Comparison of ENCODE assay signal across 7 mouse cellular contexts in the genomic region with DNA sequence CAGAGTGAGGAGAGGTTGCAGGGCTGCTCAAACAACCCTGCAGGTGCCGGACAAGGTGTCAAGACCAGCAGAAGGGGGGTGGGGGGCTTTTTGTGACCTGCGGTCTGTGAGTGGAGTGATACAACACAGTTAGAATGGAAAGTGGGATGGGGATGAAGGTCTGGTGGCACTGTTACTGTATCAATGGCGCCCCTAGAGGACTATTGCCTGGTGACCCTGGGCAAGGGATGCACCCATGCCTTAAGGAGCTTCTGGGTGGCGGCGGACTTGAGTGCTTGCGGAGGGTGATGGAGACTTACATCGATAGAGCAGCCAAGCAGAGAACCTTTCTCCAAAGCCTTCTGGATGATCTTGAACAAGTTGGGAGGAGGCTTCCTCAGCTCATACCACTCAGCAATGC. TPM values are rescaled to one million over a fixed set of nuclear protein-coding genes. Genes with fewer than 3 reads are reported as not detected.
A peak's percentile ranks its signal among the peaks of the same experiment; 100 is the strongest.
DNase-seq lines count a peak whose midpoint lies in the region; ATAC-seq and TF ChIP-seq lines count a peak whose summit lies in the region.

No protein-coding gene starts in this region.

- no peak overlapping the region for H3K27ac ChIP-seq in liver, embryonic 14.5 days
- H3K27ac ChIP-seq in forebrain, postnatal 0 days (ENCODE audit: low read depth, low read length) = no peak overlapping the region
- H3K27ac ChIP-seq in neural tube, embryonic 13.5 days (replicated peaks) = peak overlapping the region; percentile 68; the same call in 1 of the 2 replicates

- no peak for DNase-seq in liver, embryonic 14.5 days (ENCODE audit: low read depth in 3 of 3, low spot score in 3 of 3)
- DNase-seq in liver = no peak
- peak; percentile 9 for DNase-seq in brain, embryonic 14.5 days (ENCODE audit: low read depth)
- DNase-seq in forebrain, postnatal 0 days = no peak
- DNase-seq in left cerebral cortex, postnatal 4 days = no peak

- intact Hi-C loops in left cerebral cortex, postnatal 4 days (cut with DNase I) = no loop called here

- no peaks in the 10 kb centered on the region for H3K9me3 ChIP-seq in liver, embryonic 14.5 days (ENCODE audit: control insufficient read depth, low read length)
- no peaks in the 10 kb centered on the region for H3K9me3 ChIP-seq in forebrain, postnatal 0 days (ENCODE audit: low read length)
- H3K9me3 ChIP-seq in neural tube, embryonic 13.5 days = no peaks in the 10 kb centered on the region

- peak; percentile 45 for TF ChIP-seq CTCF in liver, embryonic 14.5 days (IDR thresholded peaks at IDR 0.05; ENCODE audit: low read depth)
- TF ChIP-seq CTCF in brain, embryonic 14.5 days (IDR thresholded peaks at IDR 0.05; ENCODE audit: borderline replicate concordance, extremely low read depth, insufficient read depth, insufficient read length) = peak; percentile 28; the same call in 1 of the 2 replicates
- TF ChIP-seq CTCF in forebrain, postnatal 0 days (IDR thresholded peaks at IDR 0.05; ENCODE audit: low read depth) = peak; percentile 31

- H3K36me3 ChIP-seq in liver, embryonic 14.5 days (replicated peaks; ENCODE audit: control insufficient read depth, insufficient read depth, low read depth) = no peaks in the 10 kb centered on the region
- H3K36me3 ChIP-seq in forebrain, postnatal 0 days (ENCODE audit: insufficient read depth) = peaks cover 42% of the 10 kb centered on the region
- H3K36me3 ChIP-seq in neural tube, embryonic 13.5 days = peaks cover 46% of the 10 kb centered on the region

- no peak overlapping the region for H3K4me3 ChIP-seq in liver, embryonic 14.5 days (ENCODE audit: insufficient read depth in 1 of 2, low read depth in 2 of 2, low read length in 2 of 2)
- H3K4me3 ChIP-seq in forebrain, postnatal 0 days (ENCODE audit: low read depth, low read length) = no peak overlapping the region
- no peak overlapping the region for H3K4me3 ChIP-seq in neural tube, embryonic 13.5 days

- WGBS in liver, embryonic 14.5 days (ENCODE audit: insufficient replicate concordance) = 70% methylated on average over 7 of the region's 7 CpGs
- 80% methylated on average over 7 of the region's 7 CpGs for WGBS in forebrain, postnatal 0 days
- WGBS in neural tube, embryonic 13.5 days = 87% methylated on average over 7 of the region's 7 CpGs

- H3K27me3 ChIP-seq in liver, embryonic 14.5 days (ENCODE audit: control insufficient read depth, insufficient read depth, low read length) = no peaks in the 10 kb centered on the region
- no peaks in the 10 kb centered on the region for H3K27me3 ChIP-seq in forebrain, postnatal 0 days (ENCODE audit: insufficient read depth, low read length)
- no peaks in the 10 kb centered on the region for H3K27me3 ChIP-seq in neural tube, embryonic 13.5 days

- H3K9ac ChIP-seq in liver, embryonic 14.5 days (replicated peaks) = no peak overlapping the region
- no peak overlapping the region for H3K9ac ChIP-seq in forebrain, postnatal 0 days
- H3K9ac ChIP-seq in neural tube, embryonic 13.5 days = 0 out of 2 replicates have a peak overlapping the region, but pooled peaks have one; percentile 18

- H3K4me1 ChIP-seq in liver, embryonic 14.5 days (replicated peaks; ENCODE audit: control insufficient read depth in 2 of 2, insufficient read depth in 2 of 2, low read length in 1 of 2) = peaks cover 0 to 5% of the 10 kb centered on the region in 2 experiments; a peak in 1 of 4 replicates
- no peaks in the 10 kb centered on the region for H3K4me1 ChIP-seq in forebrain, postnatal 0 days (ENCODE audit: insufficient read depth)
- H3K4me1 ChIP-seq in neural tube, embryonic 13.5 days (replicated peaks) = peaks cover 23% of the 10 kb centered on the region

- TF ChIP-seq EP300 in liver, embryonic 14.5 days (IDR thresholded peaks at IDR 0.05; ENCODE audit: low read depth) = no peak

- TF ChIP-seq POLR2A in brain, embryonic 14.5 days (IDR thresholded peaks at IDR 0.05; ENCODE audit: borderline replicate concordance, extremely low read depth, insufficient read depth, insufficient read length, poor library complexity, severe bottlenecking) = no peak

- H3K4me2 ChIP-seq in liver, embryonic 14.5 days (ENCODE audit: low read depth) = no peak overlapping the region
- H3K4me2 ChIP-seq in forebrain, postnatal 0 days (ENCODE audit: low read depth) = no peak overlapping the region
- H3K4me2 ChIP-seq in neural tube, embryonic 13.5 days = no peak overlapping the region

- ATAC-seq in liver, embryonic 14.5 days (ENCODE audit: insufficient read depth) = no peak
- no peak for ATAC-seq in forebrain, postnatal 0 days
- no peak for ATAC-seq in neural tube, embryonic 13.5 days (ENCODE audit: low read depth)
- no peak for ATAC-seq in erythroid progenitor cell, adult 5-6 weeks (replicated peaks; ENCODE audit: low FRiP score, poor library complexity, severe bottlenecking)

RNA-seq across cellular contexts. Expression of a gene that starts 26.8 kb away (rescaled TPM):
- polyA plus RNA-seq in liver, embryonic 14.5 days (2012; rRNA removed) = 6.5 and 9.8 TPM in 2 replicates
- 13.6 and 16.4 TPM in 2 replicates for polyA plus RNA-seq in liver, embryonic 14.5 days (2014; fragmentation: Nextera tagmentation; extraction: Ambion mirVana)
- polyA plus RNA-seq in brain, embryonic 14.5 days (2012; rRNA removed) = 39.5 and 56.5 TPM in 2 replicates
- 73.6 and 76.3 TPM in 2 replicates for total RNA-seq in forebrain, postnatal 0 days (2014; rRNA removed)
- 52.2 and 67.5 TPM in 2 replicates for polyA plus RNA-seq in forebrain, postnatal 0 days (2015; fragmentation: Nextera tagmentation; extraction: Ambion mirVana)
- 95.5 and 99.2 TPM in 2 replicates for polyA plus RNA-seq in neural tube, embryonic 13.5 days (2015; fragmentation: Nextera tagmentation; extraction: Ambion mirVana)
- total RNA-seq in erythroid progenitor cell, adult 5-6 weeks (2015; ENCODE audit: low replicate concordance) = 15.5 and 17.2 TPM in 2 replicates
- 6.7 and 15.0 TPM in 2 replicates for total RNA-seq in erythroid progenitor cell, adult 5-6 weeks (2017; ENCODE audit: low replicate concordance)
- 10 to 100 TPM; 77.0 to 82.5 TPM for total RNA-seq in left cerebral cortex, postnatal 4 days (2021)
